Mouse (Mus musculus) left cerebral cortex, postnatal 25 days (tissue): Measurements from ENCODE around the gene Atg101. TPM values are rescaled to one million over a fixed set of nuclear protein-coding genes. Genes with fewer than 3 reads are reported as not detected.
A peak's percentile ranks its signal among the peaks of the same experiment; 100 is the strongest.

Experiments
- DNase-seq, 2 experiments: peaks; one replicate each; pipeline ENCODE4 v3.0.0; 2022; ENCODE audit warnings: low spot score in 2 of 2, mixed read lengths in 1 of 2
- intact Hi-C: fragments of 180-260 bp; cut with DNase I; formaldehyde crosslinking; loops from one replicate; pipeline ENCODE4 v1.15.1; 2025
- total RNA-seq, 2 experiments: library from RNA; stranded (reverse); gene quantifications; 2 replicates each; pipeline ENCODE4 v1.2.3; 2021

Atg101 gene
- total RNA-seq, 2 experiments from 2014 or later: 40.3 to 43.6 TPM

- intact Hi-C loops: no loop called here
- DNase-seq: peak in 1 of 2 experiments; percentile 74
Measured at GRCm38 (mm10) chr15:101306459-101306858, 22.4 kb downstream of the Atg101 start.

- DNase-seq: no peak
- intact Hi-C loops: no loop called here
Measured at GRCm38 (mm10) chr15:101308440-101309348, 24.6 kb downstream of the Atg101 start.

- no peak for DNase-seq
- intact Hi-C loops: no loop called here
Measured at GRCm38 (mm10) chr15:101309493-101309892, 25.4 kb downstream of the Atg101 start.

- intact Hi-C loops: loop anchor here (2.0 to 5.0 kb wide), 2 partner anchors 72 to 89 kb away; partner anchors contain the start of gene Grasp
- peak; percentile 47 to 85 for DNase-seq
Measured at GRCm38 (mm10) chr15:101311087-101311770, 27.2 kb downstream of the Atg101 start.

- no peak for DNase-seq
- intact Hi-C loops: loop anchor here (5.0 kb wide), 1 partner anchor 90 kb away; the partner anchor contains the start of gene Grasp
Measured at GRCm38 (mm10) chr15:101312006-101312405, 27.9 kb downstream of the Atg101 start.

- no peak for DNase-seq
- intact Hi-C loops: loop anchor here (2.0 kb wide), 1 partner anchor 31 kb away; the partner anchor contains the start of gene Atg101
Measured at GRCm38 (mm10) chr15:101315378-101315777, 31.3 kb downstream of the Atg101 start.

- DNase-seq: peak; percentile 94 to 97
- intact Hi-C loops: loop anchor here (2.0 kb wide), 1 partner anchor 31 kb away; the partner anchor contains the start of gene Atg101
Measured at GRCm38 (mm10) chr15:101315832-101316231, 31.8 kb downstream of the Atg101 start.

GRCm38 (mm10) chr15:101316279-101316912 is 32.3 kb downstream of the Atg101 start:
- DNase-seq: no peak
- intact Hi-C loops: no loop called here

GRCm38 (mm10) chr15:101316913-101317813 is 33.1 kb downstream of the Atg101 start:
- intact Hi-C loops: no loop called here
- no peak for DNase-seq

GRCm38 (mm10) chr15:101317814-101318500 is 33.9 kb downstream of the Atg101 start:
- no peak for DNase-seq
- intact Hi-C loops: no loop called here

- intact Hi-C loops: no loop called here
Measured at GRCm38 (mm10) chr15:101318889-101319765, 35.1 kb downstream of the Atg101 start.

GRCm38 (mm10) chr15:101320010-101320617 is 36.0 kb downstream of the Atg101 start:
- no peak for DNase-seq
- intact Hi-C loops: no loop called here

More at GRCm38 (mm10) chr15:101318889-101319765, 35.1 kb downstream of the Atg101 start:
- no peak for DNase-seq

GRCm38 (mm10) chr15:101320618-101321041 is 36.6 kb downstream of the Atg101 start:
- DNase-seq: no peak
- intact Hi-C loops: no loop called here

- no peak for DNase-seq
- intact Hi-C loops: no loop called here
Measured at GRCm38 (mm10) chr15:101321126-101321525, 37.1 kb downstream of the Atg101 start.

- intact Hi-C loops: no loop called here
- DNase-seq: no peak
Measured at GRCm38 (mm10) chr15:101322106-101322505, 38.0 kb downstream of the Atg101 start.

- intact Hi-C loops: no loop called here
- no peak for DNase-seq
Measured at GRCm38 (mm10) chr15:101322640-101323039, 38.6 kb downstream of the Atg101 start.

- intact Hi-C loops: no loop called here
- DNase-seq: no peak
Measured at GRCm38 (mm10) chr15:101323511-101323910, 39.4 kb downstream of the Atg101 start.
